Mouse (Mus musculus) neural tube, embryonic 15.5 days (tissue): ENCODE data around the gene Best1. TPM values are rescaled to one million over a fixed set of nuclear protein-coding genes. Genes with fewer than 3 reads are reported as not detected.
A peak's percentile ranks its signal among the peaks of the same experiment; 100 is the strongest.

Source experiments
- ATAC-seq: fragments of 200-750 bp; cut with Nextera tagmentation; 2 replicates; pipeline ENCODE4 v1.8.0; 2017; ENCODE audit warnings: mild to moderate bottlenecking, moderate TSS enrichment, moderate library complexity; ENCODE audit not compliant: low FRiP score
- H3K27ac ChIP-seq: fragments of 300-500 bp; sonication (generic); replicated peaks from 2 replicates; pipeline ENCODE4 v1.5.1; 2015; ENCODE audit warnings: mild to moderate bottlenecking, inconsistent platforms
- H3K27me3 ChIP-seq: fragments of 300-500 bp; sonication (generic); replicated peaks from 2 replicates; pipeline ENCODE4 v1.6.1; 2015; ENCODE audit warnings: inconsistent platforms
- H3K36me3 ChIP-seq: fragments of 300-500 bp; sonication (generic); 2 replicates; pipeline ENCODE4 v1.6.1; 2015; ENCODE audit warnings: inconsistent platforms
- H3K4me1 ChIP-seq: fragments of 300-500 bp; sonication (generic); 2 replicates; pipeline ENCODE4 v1.6.1; 2015; ENCODE audit warnings: inconsistent platforms
- H3K4me2 ChIP-seq: fragments of 300-500 bp; sonication (generic); 2 replicates; pipeline ENCODE4 v1.6.1; 2015; ENCODE audit warnings: inconsistent platforms, mild to moderate bottlenecking, moderate library complexity
- H3K4me3 ChIP-seq: fragments of 300-500 bp; sonication (generic); replicated peaks from 2 replicates; pipeline ENCODE4 v1.5.1; 2015; ENCODE audit warnings: mild to moderate bottlenecking, inconsistent platforms
- H3K9ac ChIP-seq: fragments of 300-500 bp; sonication (generic); replicated peaks from 2 replicates; pipeline ENCODE4 v1.6.1; 2015; ENCODE audit warnings: mild to moderate bottlenecking, inconsistent platforms
- H3K9me3 ChIP-seq: fragments of 300-500 bp; sonication (generic); replicated peaks from 2 replicates; pipeline ENCODE4 v1.6.1; 2016; ENCODE audit warnings: inconsistent platforms
- WGBS: fragments of 180-500 bp; shearing (Covaris S2); methylation state at CpG from one replicate; pipeline ENCODE4 v1.1.7; 2015; ENCODE audit warnings: mixed read lengths; 5-methylcytosine and 5-hydroxymethylcytosine counted together
- polyA plus RNA-seq: library from polyadenylated mRNA; unstranded; fragments of >200 nt; fragmentation: Nextera tagmentation; extraction: Ambion mirVana; gene quantifications from 2 replicates; pipeline ENCODE4 v1.2.1, GENCODE M21; 2015

Best1 gene
- 2.1 and 2.3 TPM in 2 replicates for polyA plus RNA-seq

- WGBS = 80% methylated on average over 7 of the region's 7 CpGs
- Histone ChIP-seq H3K9me3 (no peaks in the 10 kb centered on the region), H3K36me3 (no peaks in the 10 kb centered on the region), H3K9ac (no peak within 1 kb of the TSS), H3K4me2 (no peak within 1 kb of the TSS), H3K27me3 (no peaks in the 10 kb centered on the region), H3K27ac (no peak within 1 kb of the TSS), H3K4me1 (no peaks in the 10 kb centered on the region), H3K4me3 (no peak within 1 kb of the TSS)
- ATAC-seq = no peak
Observed at GRCm38 (mm10) chr19:10001206-10001969, at the start of gene Best1, which contains the start of gene Rab3il1. Gene Best1, minus strand, starts transcription at chr19:10001633. Gene Rab3il1, plus strand, starts transcription at chr19:10001669.

DNA sequence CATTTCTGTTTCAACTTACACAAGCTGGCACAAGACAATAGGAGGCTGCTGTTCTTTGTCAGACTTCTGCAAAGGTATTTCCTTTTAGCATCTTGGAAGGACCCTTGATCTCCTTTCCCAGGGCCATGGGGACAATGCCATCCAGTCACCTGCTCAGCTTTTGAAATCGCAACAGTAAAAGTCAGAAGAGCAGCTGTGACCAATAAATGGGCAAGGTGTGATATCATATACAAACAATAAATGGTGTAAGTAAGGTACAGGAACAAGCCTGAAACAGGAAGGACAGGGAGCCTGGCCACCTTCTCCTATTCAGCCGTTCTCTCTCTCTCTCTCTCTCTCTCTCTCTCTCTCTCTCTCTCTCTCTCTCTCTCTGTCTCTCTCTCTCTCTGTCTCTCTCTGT lies 49.0 kb upstream of the Best1 start:
- ATAC-seq = no peak
- H3K9ac ChIP-seq = no peak overlapping the region
- peaks cover 5% of the 10 kb centered on the region; the same call in 1 of the 2 replicates for H3K4me1 ChIP-seq
- H3K36me3 ChIP-seq = peaks cover 29% of the 10 kb centered on the region
- no peaks in the 10 kb centered on the region for H3K9me3 ChIP-seq
- H3K27me3 ChIP-seq = no peaks in the 10 kb centered on the region
- WGBS = 73% methylated on average over 2 of the region's 2 CpGs
- H3K4me3 ChIP-seq = no peak overlapping the region
- no peak overlapping the region for H3K27ac ChIP-seq
- no peak overlapping the region for H3K4me2 ChIP-seq

GRCm38 (mm10) chr19:10049533-10049932 lies 48.1 kb upstream of the Best1 start:
- Histone ChIP-seq H3K36me3 (peaks cover 20% of the 10 kb centered on the region), H3K27ac (no peak overlapping the region), H3K4me3 (no peak overlapping the region), H3K9ac (no peak overlapping the region; the same call in 1 of the 2 replicates), H3K4me1 (peaks cover 5% of the 10 kb centered on the region; the same call in 1 of the 2 replicates), H3K4me2 (no peak overlapping the region), H3K27me3 (no peaks in the 10 kb centered on the region), H3K9me3 (no peaks in the 10 kb centered on the region)
- no peak for ATAC-seq

DNA sequence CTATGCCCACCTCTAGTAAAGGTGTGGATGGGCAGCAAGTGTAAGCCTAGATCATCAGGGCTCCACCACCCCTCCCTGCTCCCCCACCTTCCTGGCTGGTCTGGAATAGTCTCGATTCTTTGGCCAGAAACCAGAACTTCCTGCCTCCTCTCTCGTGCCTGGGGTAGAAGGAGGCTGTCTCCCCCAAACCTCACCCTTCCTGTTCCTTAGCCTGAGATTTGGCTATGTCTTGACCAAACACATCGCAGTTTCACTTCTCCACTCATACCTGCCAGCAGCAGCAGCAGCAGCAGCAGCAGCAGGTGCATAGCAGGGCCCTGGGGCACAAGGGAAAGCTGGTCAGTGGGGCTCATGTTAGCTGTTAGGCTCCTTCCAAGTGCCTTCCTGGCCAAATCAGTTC lies 45.5 kb upstream of the Best1 start:
- Histone ChIP-seq H3K36me3 (no peaks in the 10 kb centered on the region), H3K4me2 (no peak overlapping the region), H3K27ac (no peak overlapping the region), H3K27me3 (no peaks in the 10 kb centered on the region), H3K9me3 (no peaks in the 10 kb centered on the region), H3K9ac (no peak overlapping the region), H3K4me1 (peaks cover 23% of the 10 kb centered on the region), H3K4me3 (no peak overlapping the region)
- WGBS = 59% methylated on average over 3 of the region's 3 CpGs
- ATAC-seq = no peak

GRCm38 (mm10) chr19:10046346-10046745 lies 44.9 kb upstream of the Best1 start:
- Histone ChIP-seq H3K9me3 (no peaks in the 10 kb centered on the region), H3K4me1 (peaks cover 28% of the 10 kb centered on the region), H3K4me2 (no peak overlapping the region), H3K27me3 (no peaks in the 10 kb centered on the region), H3K9ac (no peak overlapping the region), H3K4me3 (no peak overlapping the region), H3K27ac (no peak overlapping the region), H3K36me3 (no peaks in the 10 kb centered on the region)
- no peak for ATAC-seq
- WGBS = 71% methylated on average over 4 of the region's 4 CpGs

DNA sequence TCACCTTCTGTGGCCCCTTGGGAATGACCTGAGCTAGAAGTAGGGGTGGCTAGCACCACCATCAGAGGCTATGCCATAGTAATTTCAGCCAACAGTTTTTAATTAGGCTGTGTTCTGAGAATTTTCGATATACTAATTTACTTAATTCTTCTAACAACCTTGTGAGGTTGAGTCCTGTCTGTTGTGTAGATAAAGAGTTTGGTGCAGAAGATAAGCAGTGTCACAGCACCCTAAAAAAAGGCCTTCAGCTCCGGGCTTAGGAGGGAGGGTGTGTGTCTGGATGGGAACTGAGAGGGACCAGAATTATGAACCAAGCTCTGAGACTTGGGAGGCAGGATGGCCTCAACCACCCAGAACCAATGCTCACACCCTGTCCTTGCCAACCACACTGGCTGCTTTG lies 44.3 kb upstream of the Best1 start:
- Histone ChIP-seq H3K4me3 (no peak overlapping the region), H3K27me3 (no peaks in the 10 kb centered on the region), H3K4me1 (peaks cover 34% of the 10 kb centered on the region), H3K9me3 (no peaks in the 10 kb centered on the region), H3K27ac (no peak overlapping the region), H3K9ac (no peak overlapping the region), H3K4me2 (no peak overlapping the region), H3K36me3 (no peaks in the 10 kb centered on the region)
- 91% methylated on average over 2 of the region's 2 CpGs for WGBS
- ATAC-seq = no peak

DNA sequence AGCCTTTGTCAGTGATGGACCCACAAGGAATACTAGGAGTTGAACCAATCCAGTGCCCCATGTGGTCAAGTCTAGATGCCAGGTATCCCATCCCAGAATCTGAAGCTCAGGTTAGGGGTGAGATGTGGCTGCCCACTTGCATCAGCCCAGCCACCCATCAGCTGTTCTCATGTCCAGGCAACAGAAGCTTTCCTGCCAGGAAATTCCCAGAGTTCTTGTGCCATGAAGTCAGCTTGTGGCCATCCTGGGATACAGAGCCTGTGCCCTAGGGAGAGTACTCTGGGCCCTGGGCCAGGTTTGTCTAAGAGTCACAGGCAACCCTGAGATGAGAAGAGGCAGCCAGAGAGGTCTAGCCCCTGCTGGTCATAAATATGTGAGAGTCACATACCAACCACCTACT lies 42.2 kb upstream of the Best1 start:
- no peak for ATAC-seq
- Histone ChIP-seq H3K36me3 (no peaks in the 10 kb centered on the region), H3K4me3 (no peak overlapping the region), H3K27me3 (no peaks in the 10 kb centered on the region), H3K4me1 (peaks cover 39% of the 10 kb centered on the region), H3K9me3 (no peaks in the 10 kb centered on the region), H3K4me2 (peak overlapping the region; percentile 96), H3K27ac (no peak overlapping the region), H3K9ac (no peak overlapping the region)

GRCm38 (mm10) chr19:10042816-10043215 lies 41.4 kb upstream of the Best1 start:
- peak overlapping the region; percentile 96 for H3K4me2 ChIP-seq
- ATAC-seq = no peak
- no peak overlapping the region for H3K27ac ChIP-seq
- no peaks in the 10 kb centered on the region for H3K27me3 ChIP-seq
- H3K9ac ChIP-seq = no peak overlapping the region
- H3K9me3 ChIP-seq = no peaks in the 10 kb centered on the region
- peaks cover 39% of the 10 kb centered on the region for H3K4me1 ChIP-seq
- WGBS = 87% methylated on average over 4 of the region's 4 CpGs
- H3K36me3 ChIP-seq = no peaks in the 10 kb centered on the region
- peak overlapping the region; percentile 74 for H3K4me3 ChIP-seq

DNA sequence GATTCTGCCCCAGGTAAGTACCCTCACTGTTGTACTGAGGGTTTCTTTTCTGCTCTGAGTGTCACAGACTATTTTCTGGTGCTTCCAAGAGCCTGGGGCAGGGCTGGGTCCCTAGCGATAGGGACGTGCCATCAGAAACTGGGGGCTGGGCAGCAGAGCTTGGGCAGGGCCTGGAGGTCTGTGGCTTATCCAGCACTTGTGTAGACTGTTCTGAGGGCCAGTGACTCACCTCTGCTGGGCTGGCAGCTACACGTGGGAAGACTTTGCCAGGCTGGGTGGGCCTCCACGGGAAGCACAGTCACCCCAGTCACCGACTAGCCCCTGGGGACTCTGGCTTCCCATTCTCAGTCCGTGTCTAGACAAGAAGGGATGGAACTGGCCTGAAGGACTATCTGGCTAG lies 40.8 kb upstream of the Best1 start:
- Histone ChIP-seq H3K4me3 (peak overlapping the region; percentile 74), H3K4me2 (peak overlapping the region; percentile 96), H3K4me1 (peaks cover 39% of the 10 kb centered on the region), H3K27ac (peak overlapping the region; percentile 69), H3K9me3 (no peaks in the 10 kb centered on the region), H3K36me3 (no peaks in the 10 kb centered on the region), H3K27me3 (no peaks in the 10 kb centered on the region), H3K9ac (peak overlapping the region; percentile 79)
- peak; percentile 46 for ATAC-seq
- WGBS = 46% methylated on average over 6 of the region's 6 CpGs

GRCm38 (mm10) chr19:10041388-10042148 lies 40.1 kb upstream of the Best1 start, which contains the start of gene Fads3:
Gene Fads3, plus strand, starts transcription at chr19:10041569.
- H3K4me3 ChIP-seq = peak within 1 kb of the TSS; percentile 74
- H3K4me1 ChIP-seq = peaks cover 38% of the 10 kb centered on the region
- ATAC-seq = peak; percentile 92
- no peaks in the 10 kb centered on the region for H3K36me3 ChIP-seq
- peak within 1 kb of the TSS; percentile 69 for H3K27ac ChIP-seq
- WGBS = under 1% methylated on average over 67 of the region's 69 CpGs
- H3K9me3 ChIP-seq = no peaks in the 10 kb centered on the region
- H3K9ac ChIP-seq = peak within 1 kb of the TSS; percentile 79
- H3K27me3 ChIP-seq = no peaks in the 10 kb centered on the region
- peak within 1 kb of the TSS; percentile 96 for H3K4me2 ChIP-seq

GRCm38 (mm10) chr19:10040866-10041387 lies 39.5 kb upstream of the Best1 start:
- peak overlapping the region; percentile 69 for H3K27ac ChIP-seq
- H3K4me3 ChIP-seq = peak overlapping the region; percentile 74
- WGBS = 3% methylated on average over 20 of the region's 20 CpGs
- H3K36me3 ChIP-seq = no peaks in the 10 kb centered on the region
- ATAC-seq = peak; percentile 43
- H3K4me2 ChIP-seq = peak overlapping the region; percentile 96
- H3K9ac ChIP-seq = peak overlapping the region; percentile 79
- H3K27me3 ChIP-seq = no peaks in the 10 kb centered on the region
- H3K9me3 ChIP-seq = no peaks in the 10 kb centered on the region
- peaks cover 34% of the 10 kb centered on the region for H3K4me1 ChIP-seq
